Mouse (Mus musculus) right cerebral cortex, postnatal 36 days (tissue): ENCODE data around the gene Smg7.
A peak's percentile ranks its signal among the peaks of the same experiment; 100 is the strongest.
"Not testable (repeated sequence)": the region's sequence is repeated elsewhere in the genome, so short reads cannot be mapped to it uniquely, and the experiment has no call there.

Source experiments
- DNase-seq, 2 experiments: peaks; one replicate each; pipeline ENCODE4 v3.0.0; 2022; ENCODE audit warnings: low spot score in 2 of 2, mixed read lengths in 1 of 2

Smg7 gene

GRCm38 (mm10) chr1:152901765-152902664 is at the start of gene Smg7:
Smg7 (minus strand) TSS chr1:152902646.
- DNase-seq: peak in 1 of 2 experiments; percentile 40

GRCm38 (mm10) chr1:152942977-152943376 is 40.5 kb upstream of the Smg7 start:
- no peak for DNase-seq

- no peak for DNase-seq
Observed at GRCm38 (mm10) chr1:152936365-152936764, 33.9 kb upstream of the Smg7 start.

GRCm38 (mm10) chr1:152935476-152935875 is 33.0 kb upstream of the Smg7 start:
- DNase-seq: no peak

GRCm38 (mm10) chr1:152933962-152934361 is 31.5 kb upstream of the Smg7 start:
- DNase-seq: no peak

- DNase-seq: no peak
Observed at GRCm38 (mm10) chr1:152921786-152922185, 19.3 kb upstream of the Smg7 start.

GRCm38 (mm10) chr1:152917626-152918025 is 15.2 kb upstream of the Smg7 start:
- DNase-seq: no peak

- DNase-seq: no peak
Observed at GRCm38 (mm10) chr1:152916936-152917335, 14.5 kb upstream of the Smg7 start.

- DNase-seq: no peak
Observed at GRCm38 (mm10) chr1:152915766-152916165, 13.3 kb upstream of the Smg7 start.

GRCm38 (mm10) chr1:152913483-152914460 is 11.3 kb upstream of the Smg7 start:
- DNase-seq: no peak

GRCm38 (mm10) chr1:152904469-152904868 is 2.0 kb upstream of the Smg7 start:
- DNase-seq: peak; percentile 73 to 80

- no peak for DNase-seq
Observed at GRCm38 (mm10) chr1:152903591-152904135, 1.2 kb upstream of the Smg7 start.

- peak; percentile 96 to 98 for DNase-seq
Observed at GRCm38 (mm10) chr1:152902665-152903516, 445 bp upstream of the Smg7 start.

GRCm38 (mm10) chr1:152901419-152901764 is 1.1 kb downstream of the Smg7 start:
- no peak for DNase-seq

GRCm38 (mm10) chr1:152888086-152888485 is 14.4 kb downstream of the Smg7 start:
- not testable (repeated sequence) for DNase-seq

- DNase-seq: no peak
Observed at GRCm38 (mm10) chr1:152871031-152871430, 31.4 kb downstream of the Smg7 start.

GRCm38 (mm10) chr1:152869901-152870300 is 32.5 kb downstream of the Smg7 start:
- no peak for DNase-seq

GRCm38 (mm10) chr1:152846856-152847255 is 55.6 kb downstream of the Smg7 start:
- DNase-seq: no peak

- DNase-seq: no peak
Observed at GRCm38 (mm10) chr1:152845211-152845730, 57.2 kb downstream of the Smg7 start.

GRCm38 (mm10) chr1:152844634-152845033 is 57.8 kb downstream of the Smg7 start:
- no peak for DNase-seq

- no peak for DNase-seq
Observed at GRCm38 (mm10) chr1:152841057-152841456, 61.4 kb downstream of the Smg7 start.
